8 mouse cellular contexts compared by ENCODE assay signal in the genomic region with DNA sequence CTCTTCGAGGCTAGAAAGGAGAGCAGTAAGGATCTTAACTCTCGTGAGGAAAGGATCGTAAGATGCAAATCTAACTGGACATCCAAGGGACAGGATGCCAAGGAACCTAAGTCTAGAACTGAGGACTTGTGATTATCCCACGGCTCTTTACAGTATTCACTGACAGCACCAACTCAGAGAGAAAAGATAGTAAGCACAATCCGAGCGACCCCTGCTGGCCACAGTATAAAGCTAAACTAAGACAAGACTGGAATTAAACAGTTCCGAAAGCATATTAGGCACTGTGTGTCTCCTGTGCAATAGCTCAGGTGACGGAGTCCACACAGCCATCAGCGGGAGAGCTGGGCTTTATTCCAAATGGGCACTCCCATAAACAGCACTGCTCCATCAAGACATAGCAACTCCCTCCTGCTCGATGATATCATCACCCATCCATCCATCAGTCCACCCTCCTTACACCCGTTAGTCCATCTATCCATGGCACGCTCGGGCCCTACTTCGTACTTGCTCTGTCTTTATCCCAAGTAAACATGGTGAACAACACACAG. TPM values are rescaled to one million over a fixed set of nuclear protein-coding genes. Genes with fewer than 3 reads are reported as not detected.
DNase-seq lines count a peak whose midpoint lies in the region; ATAC-seq lines count a peak whose summit lies in the region.

No protein-coding gene starts in this region.

- 58% methylated on average over 14 of the region's 14 CpGs for WGBS in forebrain, embryonic 11.5 days
- 53% methylated on average over 14 of the region's 14 CpGs for WGBS in forebrain, embryonic 12.5 days

- ATAC-seq in forebrain, embryonic 11.5 days (replicated peaks; ENCODE audit: low FRiP score) = no peak
- no peak for ATAC-seq in forebrain, embryonic 12.5 days (ENCODE audit: low FRiP score)

- no peaks in the 10 kb centered on the region for H3K27me3 ChIP-seq in forebrain, embryonic 11.5 days (ENCODE audit: control insufficient read depth, insufficient read depth, low read length)
- H3K27me3 ChIP-seq in forebrain, embryonic 12.5 days = no peaks in the 10 kb centered on the region

- H3K4me2 ChIP-seq in forebrain, embryonic 11.5 days (ENCODE audit: low read depth, low read length, severe bottlenecking) = no peak overlapping the region
- H3K4me2 ChIP-seq in forebrain, embryonic 12.5 days = no peak overlapping the region

- no peak overlapping the region for H3K4me3 ChIP-seq in forebrain, embryonic 11.5 days (ENCODE audit: low read depth, low read length)
- no peak overlapping the region for H3K4me3 ChIP-seq in forebrain, embryonic 12.5 days (replicated peaks)

- DNase-seq in forebrain, embryonic 11.5 days (ENCODE audit: low spot score) = peak; percentile 84
- peak; percentile 65 for DNase-seq in T-cell, adult 2 months (ENCODE audit: low spot score)
- DNase-seq in cerebellum, postnatal 36 days = peak; percentile 74 to 76
- DNase-seq in heart, adult 8-10 months (ENCODE audit: low spot score) = peak; percentile 77
- peak; percentile 87 to 90 for DNase-seq in layer of hippocampus, postnatal 10 days (ENCODE audit: low spot score in 2 of 2)
- DNase-seq in lung, postnatal 4 days = peak; percentile 66 to 83
- peak; percentile 47 to 85 for DNase-seq in spleen, postnatal 10 days (ENCODE audit: low spot score in 2 of 2)

- H3K9ac ChIP-seq in forebrain, embryonic 11.5 days (ENCODE audit: low read length) = no peak overlapping the region
- no peak overlapping the region for H3K9ac ChIP-seq in forebrain, embryonic 12.5 days

- no peaks in the 10 kb centered on the region for H3K36me3 ChIP-seq in forebrain, embryonic 11.5 days (ENCODE audit: control insufficient read depth, insufficient read depth, low read length)
- H3K36me3 ChIP-seq in forebrain, embryonic 12.5 days (replicated peaks) = no peaks in the 10 kb centered on the region

- H3K9me3 ChIP-seq in forebrain, embryonic 11.5 days (ENCODE audit: control insufficient read depth, low read length) = no peaks in the 10 kb centered on the region
- no peaks in the 10 kb centered on the region for H3K9me3 ChIP-seq in forebrain, embryonic 12.5 days

- H3K27ac ChIP-seq in forebrain, embryonic 11.5 days (ENCODE audit: low read depth, low read length) = no peak overlapping the region
- no peak overlapping the region for H3K27ac ChIP-seq in forebrain, embryonic 12.5 days

- H3K4me1 ChIP-seq in forebrain, embryonic 11.5 days (replicated peaks; ENCODE audit: control insufficient read depth, insufficient read depth, low read length) = peaks cover 3% of the 10 kb centered on the region; the same call in 1 of the 2 replicates
- peaks cover 11% of the 10 kb centered on the region for H3K4me1 ChIP-seq in forebrain, embryonic 12.5 days

RNA-seq across cellular contexts. Expression of gene Spata5, which starts 5.2 kb away (rescaled TPM):
- 51.6 and 55.0 TPM in 2 replicates for polyA plus RNA-seq in forebrain, embryonic 11.5 days (2014; fragmentation: Nextera tagmentation; extraction: Ambion mirVana)
- polyA plus RNA-seq in forebrain, embryonic 12.5 days (2016; fragmentation: Nextera tagmentation; extraction: Ambion mirVana) = 44.8 and 48.9 TPM in 2 replicates
- 10 to 100 TPM; 12.4 to 15.8 (median 15.4) TPM for total RNA-seq in heart, adult 8-10 months (2022)
- total RNA-seq in layer of hippocampus, postnatal 10 days (2021) = 10 to 100 TPM; 20.0 to 25.6 TPM

RNA-seq across cellular contexts. Expression of gene Nudt6, which starts 5.5 kb away (rescaled TPM):
- 4.4 and 4.5 TPM in 2 replicates for polyA plus RNA-seq in forebrain, embryonic 11.5 days (2014; fragmentation: Nextera tagmentation; extraction: Ambion mirVana)
- 3.2 and 3.3 TPM in 2 replicates for polyA plus RNA-seq in forebrain, embryonic 12.5 days (2016; fragmentation: Nextera tagmentation; extraction: Ambion mirVana)
- 10 to 100 TPM; 32.4 to 40.0 (median 33.8) TPM for total RNA-seq in heart, adult 8-10 months (2022)
- 1 to 10 TPM; 5.3 to 8.0 TPM for total RNA-seq in layer of hippocampus, postnatal 10 days (2021)
